Mouse (Mus musculus): Measurements from ENCODE around the gene Entpd1. TPM values are rescaled to one million over a fixed set of nuclear protein-coding genes. Genes with fewer than 3 reads are reported as not detected.

Entpd1 gene
- 6.3 and 10.3 TPM in 2 replicates for polyA plus RNA-seq (2016; fragmentation: Nextera tagmentation; extraction: Ambion mirVana)

DNA sequence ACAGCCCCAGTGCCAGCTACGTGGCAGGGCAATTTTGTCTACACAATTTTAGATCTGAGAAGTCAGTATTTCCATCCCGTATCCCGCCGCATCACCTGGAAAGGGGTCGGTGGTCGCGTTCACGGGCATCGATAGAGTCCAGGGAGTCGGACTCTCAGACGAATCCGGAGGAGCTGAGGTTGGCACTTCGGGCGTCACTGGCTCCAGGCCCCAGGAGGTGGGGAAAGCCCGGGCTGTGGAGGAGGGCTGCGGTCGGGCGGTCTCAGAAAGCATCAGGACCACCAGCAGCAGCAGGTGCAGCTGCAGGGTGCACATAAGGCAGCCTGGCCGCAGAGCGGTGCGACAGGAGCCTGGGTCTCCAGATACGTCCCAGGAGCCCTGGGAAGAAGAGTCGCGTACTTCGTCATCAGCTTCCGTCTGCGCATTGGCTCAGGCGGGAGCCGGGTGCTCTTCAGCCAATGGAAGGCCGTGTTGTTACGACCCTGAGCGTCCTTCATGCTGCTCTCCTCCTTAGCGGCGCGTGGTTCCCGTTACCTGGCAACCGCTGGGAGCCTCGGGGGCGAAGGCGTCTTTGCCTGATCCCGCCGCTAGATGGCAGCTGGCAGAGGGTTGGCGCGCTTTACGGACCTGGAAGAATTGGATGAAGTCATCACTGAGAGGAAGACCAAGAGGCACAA, at the start of gene Entpd1, which contains the start of gene Tctn3:
TSS of gene Entpd1 (plus strand) at position 537 of the 677 bp plus-strand sequence.
TSS of gene Tctn3 (minus strand) at position 404 of the 677 bp plus-strand sequence.
- Histone ChIP-seq H3K27me3 (ENCODE audit: insufficient read depth, poor library complexity, severe bottlenecking) (no peaks in the 10 kb centered on the region), H3K9me3 (no peaks in the 10 kb centered on the region), H3K4me3 (peak within 1 kb of the TSS; percentile 90), H3K4me1 (peaks cover 7% of the 10 kb centered on the region), H3K36me3 (peaks cover 27% of the 10 kb centered on the region), H3K27ac (peak within 1 kb of the TSS; percentile 86)
- DNase-seq (ENCODE audit: low spot score), result peak; percentile 99
- WGBS, result under 1% methylated on average over 45 of the region's 45 CpGs

DNA sequence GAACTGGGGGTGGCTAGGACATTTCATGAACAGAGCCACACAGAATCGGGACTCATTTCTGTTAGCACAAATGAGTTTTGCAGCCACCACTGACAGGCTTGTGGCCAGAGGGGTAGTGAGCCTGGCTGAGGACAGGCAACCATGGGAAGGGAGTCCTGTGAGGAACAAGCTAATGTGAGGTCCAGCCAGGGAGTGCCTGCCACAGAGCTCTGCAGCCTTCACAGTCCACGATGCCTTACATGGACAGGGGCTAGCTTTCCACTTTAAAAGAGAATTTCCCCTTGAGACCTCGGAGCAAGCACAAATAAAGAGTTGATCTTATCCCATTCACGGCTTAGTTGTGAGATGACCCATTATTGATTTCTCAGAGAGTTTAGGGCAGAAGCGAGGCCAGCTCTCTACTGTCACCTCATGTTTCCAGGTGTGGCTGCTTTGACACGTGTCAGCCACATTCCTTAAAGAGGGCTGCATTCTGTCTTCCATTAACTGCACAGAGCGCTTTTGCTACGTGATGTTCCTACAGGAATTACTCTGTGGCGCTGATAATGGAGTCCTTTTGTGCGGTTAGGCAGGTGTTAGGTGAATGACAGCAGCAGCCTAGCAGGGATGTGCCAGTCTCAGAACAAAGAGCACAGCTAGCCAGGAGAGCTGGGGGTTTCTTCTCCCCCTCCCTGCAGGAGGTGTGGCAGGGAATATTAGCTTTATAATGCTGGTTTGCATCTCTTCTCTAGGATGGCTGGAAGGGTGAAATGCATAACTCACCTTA, 48.1 kb upstream of the Entpd1 start:
- H3K36me3 ChIP-seq, result peaks cover 73% of the 10 kb centered on the region
- no peak for DNase-seq (ENCODE audit: low spot score)
- no peak overlapping the region for H3K4me3 ChIP-seq
- peak overlapping the region; percentile 25; the same call in 1 of the 2 replicates for H3K27ac ChIP-seq
- no peaks in the 10 kb centered on the region for H3K9me3 ChIP-seq
- WGBS, result 65% methylated on average over 10 of the region's 10 CpGs
- peaks cover 14% of the 10 kb centered on the region for H3K4me1 ChIP-seq
- no peaks in the 10 kb centered on the region for H3K27me3 ChIP-seq (ENCODE audit: insufficient read depth, poor library complexity, severe bottlenecking)

DNA sequence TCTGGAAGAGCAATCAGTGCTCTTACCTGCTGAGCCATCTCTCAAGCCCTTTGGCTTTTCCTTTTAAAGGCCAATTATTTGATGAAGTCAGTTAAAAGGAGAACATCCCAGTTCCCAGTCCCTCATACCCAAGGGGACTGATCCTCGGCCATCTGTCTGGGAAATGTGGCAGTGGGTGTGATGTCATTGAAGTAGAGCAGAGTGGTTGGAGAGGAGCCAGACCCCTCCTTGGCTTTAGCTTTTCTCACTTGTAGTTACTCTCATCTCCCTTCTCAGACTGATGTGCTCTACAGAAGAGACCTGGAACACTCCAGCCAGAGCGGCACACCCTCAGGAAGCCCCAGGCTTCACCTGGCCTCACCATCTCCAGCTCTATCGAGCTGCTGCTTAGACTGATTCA, 44.5 kb upstream of the Entpd1 start:
- no peak overlapping the region; the same call in 1 of the 2 replicates for H3K27ac ChIP-seq
- H3K36me3 ChIP-seq, result peaks cover 97% of the 10 kb centered on the region
- no peak for DNase-seq (ENCODE audit: low spot score)
- 91% methylated on average over 3 of the region's 3 CpGs for WGBS
- H3K4me3 ChIP-seq, result no peak overlapping the region
- peaks cover 14% of the 10 kb centered on the region for H3K4me1 ChIP-seq
- peaks cover 14% of the 10 kb centered on the region; the same call in 1 of the 2 replicates for H3K9me3 ChIP-seq
- no peaks in the 10 kb centered on the region for H3K27me3 ChIP-seq (ENCODE audit: insufficient read depth, poor library complexity, severe bottlenecking)

DNA sequence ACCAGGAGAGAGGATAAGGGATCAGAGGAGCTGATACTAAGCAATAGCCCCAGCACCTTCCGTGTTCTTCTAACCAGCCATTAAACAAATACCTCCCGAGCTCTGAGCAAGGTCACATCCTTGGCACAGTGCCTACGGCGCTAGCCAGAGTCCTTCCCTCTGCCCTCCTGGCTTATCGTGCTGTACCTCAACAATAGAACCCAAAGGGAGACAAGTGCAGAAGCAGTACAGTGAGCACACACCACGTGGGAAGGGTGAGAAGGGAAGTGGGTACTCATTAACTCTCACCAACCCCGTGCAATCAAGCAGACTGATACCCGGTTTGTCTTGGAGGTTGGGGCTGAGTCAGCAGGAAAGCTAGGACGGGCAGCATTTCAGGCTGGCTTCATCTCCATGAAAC, 41.4 kb upstream of the Entpd1 start:
- WGBS, result 92% methylated on average over 9 of the region's 9 CpGs
- peaks cover 98% of the 10 kb centered on the region for H3K36me3 ChIP-seq

DNA sequence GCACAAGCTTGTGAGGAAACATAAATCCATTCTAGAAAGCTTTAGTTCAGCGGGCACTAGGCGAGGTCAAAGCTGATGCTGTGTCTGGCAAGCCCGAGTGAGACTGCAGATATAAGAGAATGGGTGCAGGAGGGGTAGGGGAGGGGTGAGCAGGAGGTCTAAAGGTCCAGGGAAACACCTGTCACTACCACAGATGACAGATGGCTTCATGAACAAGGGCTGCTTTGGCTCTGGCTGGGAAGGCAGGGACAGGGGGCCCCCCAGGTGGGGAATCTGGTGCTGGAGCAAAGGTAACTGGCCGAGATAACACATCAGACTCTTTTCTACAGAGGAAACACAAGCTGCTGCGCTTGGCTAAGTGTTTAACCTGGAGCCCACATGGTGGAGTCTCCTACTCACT, 36.7 kb upstream of the Entpd1 start:
- H3K27ac ChIP-seq, result no peak overlapping the region
- H3K4me1 ChIP-seq, result no peaks in the 10 kb centered on the region
- H3K9me3 ChIP-seq, result 0 out of 2 replicates have a peak, but pooled peaks cover 5% of the 10 kb centered on the region
- H3K4me3 ChIP-seq, result no peak overlapping the region
- H3K27me3 ChIP-seq (ENCODE audit: insufficient read depth, poor library complexity, severe bottlenecking), result no peaks in the 10 kb centered on the region
- no peak for DNase-seq (ENCODE audit: low spot score)
- peaks cover 96% of the 10 kb centered on the region for H3K36me3 ChIP-seq
- WGBS, result 69% methylated on average over 5 of the region's 5 CpGs

More for the DNA sequence above, 41.4 kb upstream of the Entpd1 start:
- no peak overlapping the region for H3K27ac ChIP-seq
- peaks cover 14% of the 10 kb centered on the region; the same call in 1 of the 2 replicates for H3K9me3 ChIP-seq
- H3K4me3 ChIP-seq, result no peak overlapping the region
- no peak for DNase-seq (ENCODE audit: low spot score)
- H3K27me3 ChIP-seq (ENCODE audit: insufficient read depth, poor library complexity, severe bottlenecking), result no peaks in the 10 kb centered on the region
- no peaks in the 10 kb centered on the region for H3K4me1 ChIP-seq

DNA sequence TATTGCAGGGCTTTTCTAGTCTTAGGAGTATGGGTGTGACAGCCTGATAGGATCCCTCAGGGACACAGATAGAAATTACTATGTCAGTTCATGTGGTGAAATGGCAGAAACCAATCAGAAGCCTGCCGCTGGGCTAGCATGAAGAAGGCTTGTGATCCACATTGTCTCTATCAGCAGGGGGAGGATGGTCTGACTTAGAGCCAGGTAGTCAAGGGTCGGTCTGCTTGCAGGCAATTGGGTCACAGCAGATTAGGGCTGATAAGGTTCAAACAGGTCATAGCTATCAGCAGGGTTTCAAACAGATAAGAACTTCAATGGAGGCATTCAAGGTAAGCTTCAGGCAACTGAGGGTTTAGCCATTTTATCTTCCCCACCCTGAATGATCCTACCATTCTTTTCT, 31.3 kb upstream of the Entpd1 start:
- H3K27me3 ChIP-seq (ENCODE audit: insufficient read depth, poor library complexity, severe bottlenecking), result no peaks in the 10 kb centered on the region
- H3K27ac ChIP-seq, result no peak overlapping the region
- peaks cover 76% of the 10 kb centered on the region for H3K36me3 ChIP-seq
- DNase-seq (ENCODE audit: low spot score), result no peak
- H3K4me1 ChIP-seq, result peaks cover 13% of the 10 kb centered on the region; the same call in 1 of the 2 replicates
- H3K9me3 ChIP-seq, result no peaks in the 10 kb centered on the region
- 53% methylated on average over 2 of the region's 2 CpGs for WGBS
- H3K4me3 ChIP-seq, result no peak overlapping the region

DNA sequence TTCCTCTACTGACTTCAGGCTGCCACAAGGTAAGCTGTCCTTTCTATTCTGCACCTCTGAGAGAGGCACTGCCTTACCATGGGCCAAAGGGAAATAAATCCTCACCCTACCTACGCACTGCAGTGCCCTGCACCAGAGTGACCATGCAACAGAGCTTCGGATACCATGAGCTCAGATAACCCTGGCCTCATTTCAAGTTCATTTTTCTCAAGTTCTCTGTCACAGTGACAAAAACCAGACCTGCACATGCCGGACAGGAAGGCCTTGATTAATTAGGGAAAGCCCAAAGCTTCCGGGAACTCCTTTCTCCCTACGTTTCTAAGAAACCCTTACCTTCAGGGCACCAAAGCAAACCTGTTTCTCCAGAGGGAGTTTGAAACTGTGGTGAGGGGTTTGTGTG, 30.5 kb upstream of the Entpd1 start:
- Histone ChIP-seq H3K27me3 (ENCODE audit: insufficient read depth, poor library complexity, severe bottlenecking) (no peaks in the 10 kb centered on the region), H3K9me3 (no peaks in the 10 kb centered on the region), H3K36me3 (peaks cover 68% of the 10 kb centered on the region), H3K4me1 (peaks cover 14% of the 10 kb centered on the region), H3K27ac (peak overlapping the region; percentile 73; the same call in 1 of the 2 replicates), H3K4me3 (no peak overlapping the region)
- WGBS, result 43% methylated on average over 5 of the region's 5 CpGs
- DNase-seq (ENCODE audit: low spot score), result no peak

DNA sequence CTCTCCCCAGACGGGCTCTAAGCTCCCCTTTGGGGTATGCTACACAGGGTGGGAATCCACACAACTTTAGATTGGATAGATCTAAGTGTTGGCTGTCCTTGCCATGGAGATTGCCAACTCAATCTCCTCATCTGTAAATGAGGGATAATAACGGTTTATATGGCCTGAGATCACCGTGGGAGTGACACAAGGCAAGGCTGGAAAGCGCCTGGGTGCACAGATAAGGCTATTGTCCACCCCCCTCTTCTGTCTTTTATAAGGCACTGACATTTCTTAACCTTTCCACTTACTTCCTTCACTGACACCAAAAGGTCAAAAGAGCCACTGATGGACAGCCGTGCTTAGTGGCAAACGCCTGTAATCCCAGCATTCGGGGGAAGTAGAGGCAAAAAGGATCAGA, 25.3 kb upstream of the Entpd1 start:
- Histone ChIP-seq H3K9me3 (no peaks in the 10 kb centered on the region), H3K27me3 (ENCODE audit: insufficient read depth, poor library complexity, severe bottlenecking) (no peaks in the 10 kb centered on the region), H3K27ac (no peak overlapping the region), H3K4me3 (peak overlapping the region; percentile 77), H3K4me1 (peaks cover 19% of the 10 kb centered on the region), H3K36me3 (peaks cover 28% of the 10 kb centered on the region)
- DNase-seq (ENCODE audit: low spot score), result no peak
- WGBS, result 55% methylated on average over 7 of the region's 7 CpGs

DNA sequence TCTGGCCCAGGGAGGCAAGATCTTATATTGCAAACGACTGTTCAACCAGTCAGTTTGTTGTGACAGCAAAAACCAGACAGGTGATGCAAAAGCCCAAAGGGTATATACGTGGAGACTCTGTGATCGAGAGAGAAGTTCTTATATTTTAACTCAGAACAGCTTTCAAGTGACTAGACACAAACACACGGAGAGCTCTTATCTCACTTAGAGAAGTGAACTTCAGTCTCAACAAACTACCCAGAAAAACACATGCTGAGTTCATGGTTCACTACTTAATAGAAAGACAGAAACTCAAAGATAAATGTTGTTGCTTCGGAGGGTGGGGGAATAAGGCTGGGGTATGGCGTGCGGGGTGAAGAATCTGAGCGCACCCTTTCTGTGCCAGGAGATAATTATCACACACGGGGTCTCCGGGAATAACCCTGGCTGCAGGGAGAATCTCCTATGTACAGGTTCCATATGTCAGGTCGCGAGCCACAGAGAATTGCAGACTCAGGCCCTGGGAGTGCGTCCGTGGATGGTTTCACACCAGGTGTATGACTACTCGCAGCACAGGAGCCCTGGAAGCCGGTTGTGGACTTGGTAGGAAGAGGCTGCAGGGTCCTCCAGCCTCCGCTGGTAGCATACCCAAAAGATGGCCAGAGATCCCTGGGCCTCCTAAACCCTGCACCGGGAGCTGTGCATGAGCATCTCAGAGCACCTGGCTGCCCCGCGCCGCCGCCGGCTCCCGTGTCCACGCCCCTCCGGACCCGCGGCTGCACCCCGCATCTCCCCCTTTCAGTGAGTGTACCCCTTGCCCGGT, 24.5 kb upstream of the Entpd1 start:
- H3K4me3 ChIP-seq, result peak overlapping the region; percentile 77
- H3K27me3 ChIP-seq (ENCODE audit: insufficient read depth, poor library complexity, severe bottlenecking), result no peaks in the 10 kb centered on the region
- peaks cover 12% of the 10 kb centered on the region for H3K4me1 ChIP-seq
- H3K36me3 ChIP-seq, result peaks cover 20% of the 10 kb centered on the region
- no peaks in the 10 kb centered on the region for H3K9me3 ChIP-seq
- peak overlapping the region; percentile 87 for H3K27ac ChIP-seq
- 7% methylated on average over 30 of the region's 30 CpGs for WGBS
- no peak for DNase-seq (ENCODE audit: low spot score)

DNA sequence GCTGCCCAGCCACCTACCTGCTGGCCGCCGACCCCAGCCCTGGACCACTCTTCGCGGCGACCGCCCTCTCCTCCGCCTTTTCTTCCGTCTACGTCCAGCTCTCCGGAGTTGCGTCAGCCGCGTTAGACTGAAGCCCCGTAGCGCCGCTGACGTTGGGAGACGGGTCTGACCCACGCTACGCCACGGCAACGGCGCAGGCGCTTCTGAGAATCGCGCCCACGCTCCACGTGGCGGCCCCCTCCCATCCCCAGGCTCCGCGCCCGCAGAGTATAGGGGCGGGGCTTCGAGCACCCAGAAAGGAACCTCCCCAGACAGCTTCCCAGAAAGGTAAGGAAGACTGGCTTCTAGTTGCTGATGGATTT, 23.9 kb upstream of the Entpd1 start, which contains the start of gene Aldh18a1:
TSS of gene Aldh18a1 (minus strand) at position 171 of the 362 bp plus-strand sequence.
- Histone ChIP-seq H3K9me3 (no peaks in the 10 kb centered on the region), H3K36me3 (peaks cover 15% of the 10 kb centered on the region), H3K4me1 (peaks cover 12% of the 10 kb centered on the region), H3K27ac (peak within 1 kb of the TSS; percentile 87), H3K4me3 (peak within 1 kb of the TSS; percentile 77), H3K27me3 (ENCODE audit: insufficient read depth, poor library complexity, severe bottlenecking) (no peaks in the 10 kb centered on the region)
- peak; percentile 96 for DNase-seq (ENCODE audit: low spot score)
- under 1% methylated on average over 34 of the region's 34 CpGs for WGBS

DNA sequence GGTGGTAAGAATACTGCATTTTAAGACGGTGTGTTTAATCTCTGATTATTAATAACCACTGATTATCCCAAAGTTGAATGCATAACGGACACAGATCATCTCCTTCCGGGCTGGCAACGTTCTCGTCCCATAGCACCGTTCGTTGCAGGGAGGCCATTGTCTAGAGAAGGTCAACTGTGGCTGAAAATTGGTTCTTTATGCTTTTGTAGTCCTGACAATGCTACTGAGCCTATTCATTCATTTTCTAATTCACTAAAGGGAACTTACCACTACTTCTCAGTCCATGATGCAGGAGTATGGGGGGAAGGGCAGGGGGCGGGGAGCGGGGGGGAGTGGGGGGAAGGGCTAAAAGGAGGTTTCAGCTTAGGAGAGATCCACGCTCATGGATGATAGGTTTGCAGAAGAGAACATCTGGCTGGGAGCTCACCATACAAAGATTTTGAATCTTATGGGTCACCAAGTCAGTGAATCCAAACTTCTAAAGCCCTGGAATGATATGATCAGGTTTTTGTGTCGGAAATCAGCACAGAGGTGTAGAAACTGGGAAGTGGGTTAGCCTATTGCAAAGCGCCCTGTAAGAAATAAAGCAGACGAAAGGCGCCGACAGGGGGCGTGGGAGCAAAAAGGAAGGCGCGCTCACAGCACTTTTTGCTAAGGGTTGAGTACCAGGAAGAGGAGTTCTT, 23.2 kb upstream of the Entpd1 start:
- DNase-seq (ENCODE audit: low spot score), result peak; percentile 93
- 1% methylated on average over 18 of the region's 18 CpGs for WGBS
- Histone ChIP-seq H3K27ac (peak overlapping the region; percentile 87), H3K4me3 (peak overlapping the region; percentile 77), H3K4me1 (peaks cover 12% of the 10 kb centered on the region), H3K9me3 (no peaks in the 10 kb centered on the region), H3K36me3 (peaks cover 10% of the 10 kb centered on the region), H3K27me3 (ENCODE audit: insufficient read depth, poor library complexity, severe bottlenecking) (no peaks in the 10 kb centered on the region)

DNA sequence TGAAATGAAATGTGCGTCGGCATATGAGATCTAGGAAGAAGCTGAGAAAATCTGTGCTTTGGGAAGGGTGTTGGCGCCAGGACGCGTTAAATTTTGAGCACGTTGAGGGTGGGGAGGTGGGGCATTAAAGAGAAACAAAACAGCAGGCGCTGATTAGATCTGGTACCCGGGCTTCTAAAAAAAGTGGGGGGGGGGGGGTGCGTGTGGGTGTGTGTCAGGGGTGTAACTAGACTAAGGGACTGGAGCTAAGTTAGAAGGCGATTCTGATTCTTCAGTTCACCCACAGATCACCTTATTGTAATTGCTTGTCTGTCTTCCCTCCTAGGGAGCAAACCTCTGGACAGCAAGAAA, 22.7 kb upstream of the Entpd1 start:
- H3K4me3 ChIP-seq, result peak overlapping the region; percentile 77
- peak overlapping the region; percentile 87 for H3K27ac ChIP-seq
- H3K27me3 ChIP-seq (ENCODE audit: insufficient read depth, poor library complexity, severe bottlenecking), result no peaks in the 10 kb centered on the region
- no peaks in the 10 kb centered on the region for H3K9me3 ChIP-seq
- H3K4me1 ChIP-seq, result peaks cover 12% of the 10 kb centered on the region
- 0% methylated on average over 10 of the region's 10 CpGs for WGBS
- peaks cover 7% of the 10 kb centered on the region; the same call in 1 of the 2 replicates for H3K36me3 ChIP-seq
- DNase-seq (ENCODE audit: low spot score), result no peak
